Mouse (Mus musculus) midbrain, postnatal 0 days (tissue): ENCODE data around the gene Eml6. TPM values are rescaled to one million over a fixed set of nuclear protein-coding genes. Genes with fewer than 3 reads are reported as not detected.
"Not testable (repeated sequence)": the region's sequence is repeated elsewhere in the genome, so short reads cannot be mapped to it uniquely, and the experiment has no call there.

Source experiments
- ATAC-seq: fragments of 200-750 bp; cut with Nextera tagmentation; 2 replicates; pipeline ENCODE4 v1.8.0; 2017; ENCODE audit warnings: moderate number of reproducible peaks, mild to moderate bottlenecking, moderate TSS enrichment, moderate library complexity; ENCODE audit not compliant: low FRiP score
- DNase-seq: peaks from one replicate; pipeline ENCODE4 v3.0.0-alpha.2; 2015; ENCODE audit warnings: low spot score
- H3K27ac ChIP-seq: fragments of 300-500 bp; sonication (generic); 2 replicates; pipeline ENCODE4 v1.5.1; 2014; ENCODE audit warnings: low read depth, mild to moderate bottlenecking, low read length, mixed read lengths
- H3K27me3 ChIP-seq: fragments of 300-500 bp; sonication (generic); 2 replicates; pipeline ENCODE4 v1.6.1; 2014; ENCODE audit warnings: low read length, control low read depth, mixed read lengths; ENCODE audit not compliant: insufficient read depth
- H3K36me3 ChIP-seq: fragments of 300-500 bp; sonication (generic); 2 replicates; pipeline ENCODE4 v1.6.1; 2014; ENCODE audit warnings: low read length, control low read depth, mixed read lengths; ENCODE audit not compliant: insufficient read depth
- H3K4me1 ChIP-seq: fragments of 300-500 bp; sonication (generic); 2 replicates; pipeline ENCODE4 v1.6.1; 2014; ENCODE audit warnings: mild to moderate bottlenecking, control low read depth, antibody characterized with exemption, low read length, mixed read lengths; ENCODE audit not compliant: insufficient read depth
- H3K4me2 ChIP-seq: fragments of 300-500 bp; sonication (generic); 2 replicates; pipeline ENCODE4 v1.6.1; 2014; ENCODE audit warnings: low read depth, mild to moderate bottlenecking, low read length, mixed read lengths; ENCODE audit not compliant: poor library complexity, severe bottlenecking
- H3K4me3 ChIP-seq: fragments of 300-500 bp; sonication (generic); 2 replicates; pipeline ENCODE4 v1.5.1; 2014; ENCODE audit warnings: low read depth, mild to moderate bottlenecking, low read length, moderate library complexity
- H3K9ac ChIP-seq: fragments of 300-500 bp; sonication (generic); replicated peaks from 2 replicates; pipeline ENCODE4 v1.6.1; 2014; ENCODE audit warnings: mild to moderate bottlenecking, low read length, moderate library complexity, mixed read lengths; ENCODE audit not compliant: poor library complexity, severe bottlenecking
- H3K9me3 ChIP-seq: fragments of 300-500 bp; sonication (generic); 2 replicates; pipeline ENCODE4 v1.6.1; 2016; ENCODE audit warnings: low read length, control low read depth
- CTCF ChIP-seq: IDR thresholded peaks from 2 replicates; pipeline ENCODE4 v1.5.1; 2016; ENCODE audit warnings: antibody characterized with exemption, mild to moderate bottlenecking
- WGBS: fragments of 180-500 bp; shearing (Covaris S2); extraction: QIAGEN DNeasy Blood & Tissue Kit; methylation state at CpG from one replicate; pipeline ENCODE4 v1.1.7; 2014; 5-methylcytosine and 5-hydroxymethylcytosine counted together
- polyA plus RNA-seq: library from polyadenylated mRNA; unstranded; fragments of >200 nt; fragmentation: Nextera tagmentation; extraction: Ambion mirVana; gene quantifications from 2 replicates; pipeline ENCODE4 v1.2.1, GENCODE M21; 2015
- total RNA-seq: library from RNA; depleted of rRNA; stranded (reverse); fragments of >200 nt; gene quantifications from 2 replicates; pipeline ENCODE4 v1.2.3, GENCODE M21; 2014

The Eml6 gene
- total and polyA plus RNA-seq, 2 experiments from 2014 or later: 4.8 to 20.1 TPM

- WGBS: 92% methylated on average over 5 of the region's 5 CpGs
These were observed 267.2 kb downstream of the Eml6 start for GRCm38 (mm10) chr11:29758617-29759016.

DNA sequence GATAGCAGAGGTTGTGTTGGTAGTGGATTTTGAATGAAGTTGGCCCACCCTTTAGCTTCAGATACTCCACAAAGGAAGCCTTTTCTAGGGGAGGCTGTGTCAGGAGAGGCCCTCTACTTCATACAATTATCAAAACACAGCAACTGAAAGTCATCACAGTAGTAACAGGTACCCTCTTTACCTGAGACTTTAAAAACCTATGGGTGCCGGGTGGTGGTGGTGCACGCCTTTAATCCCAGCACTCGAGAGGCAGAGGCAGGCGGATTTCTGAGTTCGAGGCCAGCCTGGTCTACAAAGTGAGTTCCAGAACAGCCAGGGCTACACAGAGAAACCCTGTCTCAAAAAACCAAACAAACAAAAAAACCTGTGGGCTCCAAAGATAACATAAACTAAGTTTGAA lies 269.8 kb downstream of the Eml6 start:
- not testable (repeated sequence) for H3K36me3 ChIP-seq, H3K9ac ChIP-seq, H3K4me3 ChIP-seq, H3K4me2 ChIP-seq, H3K9me3 ChIP-seq, ATAC-seq, H3K27me3 ChIP-seq, H3K27ac ChIP-seq, H3K4me1 ChIP-seq, DNase-seq
- WGBS: 89% methylated on average over 5 of the region's 5 CpGs

More at GRCm38 (mm10) chr11:29758617-29759016, 267.2 kb downstream of the Eml6 start:
- H3K4me3 ChIP-seq: no peak overlapping the region
- no peak overlapping the region for H3K9ac ChIP-seq
- H3K4me2 ChIP-seq: no peak overlapping the region
- H3K4me1 ChIP-seq: no peaks in the 10 kb centered on the region
- no peak overlapping the region for H3K27ac ChIP-seq
- no peak for TF ChIP-seq CTCF
- no peaks in the 10 kb centered on the region for H3K27me3 ChIP-seq
- no peak for DNase-seq
- no peak; the same call in 1 of the 2 replicates for ATAC-seq
- peaks cover 6% of the 10 kb centered on the region; the same call in 1 of the 2 replicates for H3K36me3 ChIP-seq
- no peaks in the 10 kb centered on the region for H3K9me3 ChIP-seq

DNA sequence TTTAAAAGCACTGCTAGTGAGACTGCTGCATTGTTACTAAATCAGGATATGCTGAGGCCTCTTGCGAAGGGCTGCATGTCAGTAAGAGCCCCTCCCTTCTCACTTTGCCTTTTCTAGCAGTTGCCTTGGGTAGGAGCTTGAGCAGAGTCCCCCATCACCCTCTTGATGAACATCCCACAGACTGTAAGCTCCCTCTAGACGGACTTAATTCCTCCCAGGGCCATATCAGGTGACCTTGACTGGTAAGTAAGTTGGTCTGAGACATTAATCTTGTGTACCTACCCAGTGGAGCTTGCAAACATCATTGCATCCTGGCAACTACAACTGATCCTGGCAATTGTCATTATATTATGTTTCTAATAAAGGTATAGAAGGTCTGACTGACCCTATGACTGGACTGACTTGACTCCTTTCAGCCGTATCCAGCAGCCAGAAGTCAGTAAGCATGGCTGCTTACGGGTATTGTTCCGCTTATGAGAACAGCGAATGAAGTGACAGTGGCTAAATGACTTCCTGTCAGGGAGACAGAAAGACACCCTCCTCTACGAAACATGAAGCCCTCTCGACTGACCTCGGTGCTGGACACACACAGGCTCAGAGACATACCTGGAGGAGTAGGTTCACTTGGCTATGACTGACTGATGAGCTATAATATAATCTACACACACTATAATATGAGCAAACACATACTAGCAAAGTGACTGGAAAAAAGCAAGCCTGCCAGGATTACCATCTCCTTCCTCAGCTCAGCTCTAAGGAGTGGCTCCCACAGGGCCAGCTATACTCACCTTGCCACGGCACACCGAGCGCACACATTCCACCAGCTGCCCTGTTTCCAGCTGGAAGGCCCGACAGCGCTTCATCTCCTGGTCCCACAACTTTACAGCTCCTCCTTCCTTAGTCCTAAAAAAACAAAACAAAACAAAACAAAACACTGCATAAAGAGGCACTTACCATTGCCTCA lies 273.9 kb downstream of the Eml6 start:
- Histone ChIP-seq H3K9me3 (no peaks in the 10 kb centered on the region), H3K9ac (no peak overlapping the region), H3K4me2 (no peak overlapping the region), H3K27ac (no peak overlapping the region), H3K27me3 (no peaks in the 10 kb centered on the region), H3K4me1 (no peaks in the 10 kb centered on the region), H3K36me3 (peaks cover 22% of the 10 kb centered on the region), H3K4me3 (no peak overlapping the region)
- DNase-seq: no peak
- TF ChIP-seq CTCF: no peak
- 87% methylated on average over 14 of the region's 14 CpGs for WGBS
- no peak for ATAC-seq

GRCm38 (mm10) chr11:29751013-29751412 lies 274.8 kb downstream of the Eml6 start:
- DNase-seq: no peak
- ATAC-seq: no peak
- Histone ChIP-seq H3K27ac (no peak overlapping the region), H3K27me3 (no peaks in the 10 kb centered on the region), H3K9me3 (no peaks in the 10 kb centered on the region), H3K9ac (no peak overlapping the region), H3K4me3 (no peak overlapping the region), H3K4me2 (no peak overlapping the region), H3K4me1 (no peaks in the 10 kb centered on the region), H3K36me3 (peaks cover 29% of the 10 kb centered on the region)
- 98% methylated on average over 2 of the region's 2 CpGs for WGBS
- no peak for TF ChIP-seq CTCF

DNA sequence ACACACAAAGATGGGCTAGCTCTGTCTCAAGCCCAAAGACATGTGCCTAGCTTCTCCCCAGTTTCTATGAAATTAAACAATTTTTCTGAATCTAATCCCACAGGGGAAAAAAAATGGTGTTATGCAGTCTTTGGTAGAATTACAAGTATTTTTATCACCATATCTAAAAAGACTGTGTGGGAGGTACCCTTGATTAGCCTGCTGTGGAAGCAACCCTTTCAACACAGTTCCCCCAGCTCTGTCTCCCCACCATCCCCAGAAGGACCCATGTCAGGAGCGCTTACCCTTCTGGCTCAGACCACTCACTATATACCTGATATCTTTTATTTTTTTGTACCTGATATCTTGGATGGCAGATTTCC lies 276.4 kb downstream of the Eml6 start:
- Histone ChIP-seq H3K27me3 (no peaks in the 10 kb centered on the region), H3K4me2 (no peak overlapping the region), H3K27ac (no peak overlapping the region), H3K9me3 (no peaks in the 10 kb centered on the region), H3K9ac (no peak overlapping the region), H3K4me1 (no peaks in the 10 kb centered on the region), H3K4me3 (no peak overlapping the region), H3K36me3 (peaks cover 34% of the 10 kb centered on the region)
- DNase-seq (no peak), ATAC-seq (no peak)
- 100% methylated on average over 1 of the region's 1 CpGs for WGBS
- TF ChIP-seq CTCF: no peak

- H3K4me1 ChIP-seq: no peaks in the 10 kb centered on the region
- ATAC-seq (no peak), DNase-seq (no peak)
- no peaks in the 10 kb centered on the region for H3K27me3 ChIP-seq
- TF ChIP-seq CTCF: no peak
- H3K36me3 ChIP-seq: peaks cover 38% of the 10 kb centered on the region
- 88% methylated on average over 8 of the region's 8 CpGs for WGBS
- H3K4me3 ChIP-seq: no peak overlapping the region
- H3K4me2 ChIP-seq: no peak overlapping the region
- no peak overlapping the region for H3K9ac ChIP-seq
- H3K9me3 ChIP-seq: no peaks in the 10 kb centered on the region
- H3K27ac ChIP-seq: no peak overlapping the region
These were observed 276.9 kb downstream of the Eml6 start for GRCm38 (mm10) chr11:29748750-29749467.
